Mouse (Mus musculus): ENCODE data around the gene Naa80.
A peak's percentile ranks its signal among the peaks of the same experiment; 100 is the strongest.

Gene Naa80

GRCm38 (mm10) chr9:107618778-107619545, 40.3 kb downstream of the Naa80 start:
- no peak for DNase-seq (ENCODE audit: low read depth, low spot score)

- DNase-seq (ENCODE audit: low read depth, low spot score): no peak
Observed at GRCm38 (mm10) chr9:107619546-107619879, 40.8 kb downstream of the Naa80 start.

GRCm38 (mm10) chr9:107620954-107621353, 42.3 kb downstream of the Naa80 start:
- no peak for DNase-seq (ENCODE audit: low read depth, low spot score)

- DNase-seq (ENCODE audit: low read depth, low spot score): no peak
Observed at GRCm38 (mm10) chr9:107624539-107624938, 45.9 kb downstream of the Naa80 start.

GRCm38 (mm10) chr9:107624951-107625350, 46.3 kb downstream of the Naa80 start:
- DNase-seq (ENCODE audit: low read depth, low spot score): no peak

- DNase-seq (ENCODE audit: low read depth, low spot score): no peak
Observed at GRCm38 (mm10) chr9:107625351-107626128, 46.9 kb downstream of the Naa80 start.

- no peak for DNase-seq (ENCODE audit: low read depth, low spot score)
Observed at GRCm38 (mm10) chr9:107626158-107626843, 47.6 kb downstream of the Naa80 start.

- DNase-seq (ENCODE audit: low read depth, low spot score): peak; percentile 90
Observed at GRCm38 (mm10) chr9:107626844-107627277, 48.2 kb downstream of the Naa80 start.

GRCm38 (mm10) chr9:107627387-107628255, 48.9 kb downstream of the Naa80 start:
- DNase-seq (ENCODE audit: low read depth, low spot score): no peak

GRCm38 (mm10) chr9:107628721-107629410, 50.2 kb downstream of the Naa80 start:
- DNase-seq (ENCODE audit: low read depth, low spot score): no peak

GRCm38 (mm10) chr9:107629411-107629730, 50.7 kb downstream of the Naa80 start:
- DNase-seq (ENCODE audit: low read depth, low spot score): no peak

- no peak for DNase-seq (ENCODE audit: low read depth, low spot score)
Observed at GRCm38 (mm10) chr9:107629901-107630425, 51.3 kb downstream of the Naa80 start.

GRCm38 (mm10) chr9:107630576-107630975, 51.9 kb downstream of the Naa80 start:
- no peak for DNase-seq (ENCODE audit: low read depth, low spot score)

GRCm38 (mm10) chr9:107631311-107631826, 52.7 kb downstream of the Naa80 start:
- no peak for DNase-seq (ENCODE audit: low read depth, low spot score)

GRCm38 (mm10) chr9:107631861-107632260, 53.2 kb downstream of the Naa80 start:
- no peak for DNase-seq (ENCODE audit: low read depth, low spot score)

- DNase-seq (ENCODE audit: low read depth, low spot score): no peak
Observed at GRCm38 (mm10) chr9:107632478-107632877, 53.8 kb downstream of the Naa80 start.

- DNase-seq (ENCODE audit: low read depth, low spot score): no peak
Observed at GRCm38 (mm10) chr9:107633091-107633660, 54.5 kb downstream of the Naa80 start.
